Mouse (Mus musculus) liver, embryonic 11.5 days (tissue): ENCODE results near the gene Slc46a2. TPM values are rescaled to one million over a fixed set of nuclear protein-coding genes. Genes with fewer than 3 reads are reported as not detected.

Experiments
- ATAC-seq: fragments of 200-750 bp; cut with Nextera tagmentation; replicated peaks from 2 replicates; pipeline ENCODE4 v1.8.0; 2017; ENCODE audit warnings: moderate number of reproducible peaks, mild to moderate bottlenecking, moderate TSS enrichment, moderate library complexity; ENCODE audit not compliant: low FRiP score
- DNase-seq: peaks from one replicate; pipeline ENCODE4 v3.0.0-alpha.2; 2017; ENCODE audit warnings: low spot score
- H3K27ac ChIP-seq: fragments of 300-500 bp; sonication (generic); 2 replicates; pipeline ENCODE4 v1.5.1; 2014; ENCODE audit warnings: mild to moderate bottlenecking, low read depth, low read length, control low read depth
- H3K27me3 ChIP-seq: fragments of 300-500 bp; sonication (generic); replicated peaks from 2 replicates; pipeline ENCODE4 v1.6.1; 2014; ENCODE audit warnings: low read length, mixed read lengths; ENCODE audit not compliant: control insufficient read depth, insufficient read depth
- H3K36me3 ChIP-seq: fragments of 300-500 bp; sonication (generic); 2 replicates; pipeline ENCODE4 v1.6.1; 2014; ENCODE audit warnings: mild to moderate bottlenecking, low read length, moderate library complexity, mixed read lengths; ENCODE audit not compliant: control insufficient read depth, insufficient read depth
- H3K4me1 ChIP-seq: fragments of 300-500 bp; sonication (generic); replicated peaks from 2 replicates; pipeline ENCODE4 v1.6.1; 2014; ENCODE audit warnings: low read length, mixed read lengths; ENCODE audit not compliant: control insufficient read depth, insufficient read depth
- H3K4me2 ChIP-seq: fragments of 300-500 bp; sonication (generic); 2 replicates; pipeline ENCODE4 v1.6.1; 2014; ENCODE audit warnings: mild to moderate bottlenecking, control low read depth, moderate library complexity
- H3K4me3 ChIP-seq: fragments of 300-500 bp; sonication (generic); 2 replicates; pipeline ENCODE4 v1.5.1; 2014; ENCODE audit warnings: low read depth, low read length, control low read depth
- H3K9ac ChIP-seq: fragments of 300-500 bp; sonication (generic); 2 replicates; pipeline ENCODE4 v1.6.1; 2014; ENCODE audit warnings: low read depth, low read length, control low read depth
- H3K9me3 ChIP-seq: fragments of 300-500 bp; sonication (generic); 2 replicates; pipeline ENCODE4 v1.6.1; 2016; ENCODE audit warnings: low read length, inconsistent platforms, mixed read lengths; ENCODE audit not compliant: control insufficient read depth
- WGBS: fragments of 180-500 bp; shearing (Covaris S2); extraction: QIAGEN DNeasy Blood & Tissue Kit; methylation state at CpG from one replicate; pipeline ENCODE4 v1.1.7; 2014; 5-methylcytosine and 5-hydroxymethylcytosine counted together
- polyA plus RNA-seq: library from polyadenylated mRNA; unstranded; fragments of >200 nt; fragmentation: Nextera tagmentation; extraction: Ambion mirVana; gene quantifications from 2 replicates; pipeline ENCODE4 v1.2.1, GENCODE M21; 2014

Gene Slc46a2
- polyA plus RNA-seq, 1 experiment from 2014 or later: not detected

- H3K27me3 ChIP-seq: no peaks in the 10 kb centered on the region
- H3K4me2 ChIP-seq: no peak overlapping the region
- peak; percentile 73 for ATAC-seq
These were observed 43.8 kb downstream of the Slc46a2 start for GRCm38 (mm10) chr4:59870859-59871591.

GRCm38 (mm10) chr4:59870433-59870832, 44.4 kb downstream of the Slc46a2 start:
- H3K9ac ChIP-seq: no peak overlapping the region
- H3K36me3 ChIP-seq: no peaks in the 10 kb centered on the region
- H3K9me3 ChIP-seq: no peaks in the 10 kb centered on the region
- 82% methylated on average over 6 of the region's 6 CpGs for WGBS
- peaks cover 6% of the 10 kb centered on the region for H3K4me1 ChIP-seq
- H3K27ac ChIP-seq: no peak overlapping the region
- no peak overlapping the region for H3K4me3 ChIP-seq
- no peaks in the 10 kb centered on the region for H3K27me3 ChIP-seq
- ATAC-seq (no peak), DNase-seq (no peak)
- H3K4me2 ChIP-seq: no peak overlapping the region

More at GRCm38 (mm10) chr4:59870859-59871591, 43.8 kb downstream of the Slc46a2 start:
- Histone ChIP-seq H3K4me3 (no peak overlapping the region), H3K27ac (no peak overlapping the region), H3K9me3 (no peaks in the 10 kb centered on the region), H3K4me1 (peaks cover 6% of the 10 kb centered on the region), H3K36me3 (no peaks in the 10 kb centered on the region), H3K9ac (no peak overlapping the region)
- peak; percentile 55 for DNase-seq
- 48% methylated on average over 9 of the region's 9 CpGs for WGBS

- ATAC-seq (no peak), DNase-seq (no peak)
- no peak overlapping the region for H3K4me2 ChIP-seq
- peaks cover 7% of the 10 kb centered on the region for H3K4me1 ChIP-seq
- WGBS: 79% methylated on average over 6 of the region's 6 CpGs
- no peak overlapping the region for H3K27ac ChIP-seq
- no peaks in the 10 kb centered on the region for H3K9me3 ChIP-seq
- H3K9ac ChIP-seq: no peak overlapping the region
- no peaks in the 10 kb centered on the region for H3K36me3 ChIP-seq
- H3K4me3 ChIP-seq: no peak overlapping the region
- H3K27me3 ChIP-seq: no peaks in the 10 kb centered on the region
These were observed 45.3 kb downstream of the Slc46a2 start for GRCm38 (mm10) chr4:59869488-59870057.

GRCm38 (mm10) chr4:59868086-59868485, 46.8 kb downstream of the Slc46a2 start:
- Histone ChIP-seq H3K4me2 (no peak overlapping the region), H3K4me1 (peaks cover 13% of the 10 kb centered on the region), H3K27ac (no peak overlapping the region), H3K27me3 (no peaks in the 10 kb centered on the region), H3K36me3 (no peaks in the 10 kb centered on the region), H3K9ac (no peak overlapping the region), H3K9me3 (no peaks in the 10 kb centered on the region), H3K4me3 (no peak overlapping the region)
- 86% methylated on average over 11 of the region's 11 CpGs for WGBS
- DNase-seq: no peak
- ATAC-seq: no peak

- Histone ChIP-seq H3K9me3 (no peaks in the 10 kb centered on the region), H3K27me3 (no peaks in the 10 kb centered on the region), H3K27ac (0 out of 2 replicates have a peak overlapping the region, but pooled peaks have one; percentile 2), H3K4me3 (no peak overlapping the region), H3K9ac (peak overlapping the region; percentile 31; the same call in 1 of the 2 replicates), H3K4me2 (peak overlapping the region; percentile 42), H3K36me3 (no peaks in the 10 kb centered on the region), H3K4me1 (peaks cover 11% of the 10 kb centered on the region)
- WGBS: 33% methylated on average over 6 of the region's 6 CpGs
- DNase-seq (peak; percentile 43), ATAC-seq (peak; percentile 79)
These were observed 51.0 kb downstream of the Slc46a2 start for GRCm38 (mm10) chr4:59863869-59864268.

- no peak for ATAC-seq
- no peaks in the 10 kb centered on the region for H3K9me3 ChIP-seq
- H3K36me3 ChIP-seq: no peaks in the 10 kb centered on the region
- no peak overlapping the region for H3K9ac ChIP-seq
- no peak for DNase-seq
- no peaks in the 10 kb centered on the region for H3K27me3 ChIP-seq
- WGBS: 89% methylated on average over 1 of the region's 1 CpGs
- no peak overlapping the region for H3K4me2 ChIP-seq
- H3K4me1 ChIP-seq: peaks cover 11% of the 10 kb centered on the region
- no peak overlapping the region for H3K4me3 ChIP-seq
- H3K27ac ChIP-seq: no peak overlapping the region
These were observed 52.5 kb downstream of the Slc46a2 start for GRCm38 (mm10) chr4:59862335-59862734.

- no peaks in the 10 kb centered on the region for H3K9me3 ChIP-seq
- no peaks in the 10 kb centered on the region for H3K36me3 ChIP-seq
- no peak for ATAC-seq
- H3K4me1 ChIP-seq: peaks cover 11% of the 10 kb centered on the region
- H3K4me3 ChIP-seq: no peak overlapping the region
- no peak for DNase-seq
- no peak overlapping the region for H3K27ac ChIP-seq
- H3K4me2 ChIP-seq: no peak overlapping the region
- H3K27me3 ChIP-seq: no peaks in the 10 kb centered on the region
- WGBS: 73% methylated on average over 4 of the region's 4 CpGs
- no peak overlapping the region for H3K9ac ChIP-seq
These were observed 53.0 kb downstream of the Slc46a2 start for GRCm38 (mm10) chr4:59861871-59862270.

GRCm38 (mm10) chr4:59860431-59860830, 54.4 kb downstream of the Slc46a2 start:
- 64% methylated on average over 2 of the region's 2 CpGs for WGBS
- H3K27me3 ChIP-seq: no peaks in the 10 kb centered on the region
- no peak overlapping the region for H3K9ac ChIP-seq
- H3K4me2 ChIP-seq: no peak overlapping the region
- no peak overlapping the region for H3K4me3 ChIP-seq
- no peaks in the 10 kb centered on the region for H3K9me3 ChIP-seq
- H3K4me1 ChIP-seq: peaks cover 11% of the 10 kb centered on the region
- no peaks in the 10 kb centered on the region for H3K36me3 ChIP-seq
- DNase-seq (no peak), ATAC-seq (no peak)
- no peak overlapping the region for H3K27ac ChIP-seq
